Mouse (Mus musculus) neutrophil, adult 5-6 weeks (primary cell): ENCODE data around the gene Aim2. TPM values are rescaled to one million over a fixed set of nuclear protein-coding genes. Genes with fewer than 3 reads are reported as not detected.

Experiments used
- ATAC-seq: fragments of 151-379, 151-347 bp; 2 replicates; pipeline ENCODE4 v1.8.0; 2017; ENCODE audit warnings: mild to moderate bottlenecking, moderate TSS enrichment; ENCODE audit not compliant: insufficient number of reproducible peaks, poor library complexity, low FRiP score, severe bottlenecking; ENCODE audit errors: extremely low read depth
- total RNA-seq: library from RNA; stranded (forward); fragments of 200-1000 nt; gene quantifications from 2 replicates; pipeline ENCODE4 v1.2.3, GENCODE M21; 2017

Gene Aim2
- total RNA-seq, 1 experiment from 2014 or later: 213 TPM

DNA sequence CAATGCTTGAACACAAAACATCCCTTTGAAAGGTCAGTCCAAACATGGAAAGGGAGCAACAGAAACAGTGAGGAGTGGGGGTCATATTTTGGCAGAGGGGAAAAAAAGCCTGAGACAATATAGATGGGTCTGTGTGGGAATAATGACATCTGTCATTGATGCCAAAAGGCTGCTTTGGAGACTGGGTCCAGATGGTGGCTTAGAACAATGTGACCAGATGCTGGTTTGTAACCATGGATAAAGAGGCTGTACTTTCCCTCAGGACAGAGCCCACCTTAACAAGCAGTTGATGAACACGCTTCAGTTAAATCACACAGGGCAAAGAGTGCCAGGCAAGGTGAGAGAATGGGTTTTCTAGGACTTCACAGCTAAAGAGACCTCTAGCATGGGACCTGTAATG, 8.3 kb upstream of the Aim2 start:
- no peak for ATAC-seq

DNA sequence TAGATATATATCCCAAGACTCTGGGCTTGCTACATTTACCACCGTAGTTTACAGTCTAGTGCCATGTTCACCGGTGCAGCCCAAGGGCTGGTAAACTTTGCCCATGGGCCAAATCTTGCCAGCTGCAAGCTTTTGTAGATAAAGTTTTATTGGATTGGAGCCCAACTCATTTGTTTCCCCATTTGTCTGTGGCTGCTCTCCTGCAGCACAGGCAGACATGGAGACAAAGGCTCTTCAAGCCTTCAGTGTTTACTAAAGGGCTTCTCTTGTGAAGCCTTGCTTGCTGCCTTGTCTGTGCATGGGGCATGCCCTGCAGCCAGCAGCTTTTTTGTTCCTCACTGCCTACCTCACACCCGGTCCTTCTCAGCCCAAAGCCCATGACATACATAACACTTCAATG, 6.7 kb upstream of the Aim2 start:
- ATAC-seq: no peak

DNA sequence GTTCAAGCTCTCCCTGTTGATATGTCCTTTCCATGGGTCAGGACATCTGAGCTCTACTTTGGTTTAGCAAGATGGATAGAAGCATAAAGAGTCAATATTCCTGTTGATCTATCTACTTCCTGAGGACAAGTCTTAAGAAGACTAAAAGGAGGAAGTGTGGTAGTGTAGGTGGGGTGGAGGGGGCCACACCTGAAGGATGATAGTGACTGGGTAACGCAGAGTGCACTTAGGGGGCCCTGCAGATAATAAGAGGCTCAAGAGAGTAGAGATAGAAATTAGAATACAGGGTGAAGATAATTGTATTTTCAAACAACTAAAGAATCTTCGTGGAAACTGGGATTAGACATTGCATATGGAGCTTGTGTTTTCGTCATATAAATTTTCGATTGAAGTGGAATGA, 5.6 kb upstream of the Aim2 start:
- no peak for ATAC-seq

DNA sequence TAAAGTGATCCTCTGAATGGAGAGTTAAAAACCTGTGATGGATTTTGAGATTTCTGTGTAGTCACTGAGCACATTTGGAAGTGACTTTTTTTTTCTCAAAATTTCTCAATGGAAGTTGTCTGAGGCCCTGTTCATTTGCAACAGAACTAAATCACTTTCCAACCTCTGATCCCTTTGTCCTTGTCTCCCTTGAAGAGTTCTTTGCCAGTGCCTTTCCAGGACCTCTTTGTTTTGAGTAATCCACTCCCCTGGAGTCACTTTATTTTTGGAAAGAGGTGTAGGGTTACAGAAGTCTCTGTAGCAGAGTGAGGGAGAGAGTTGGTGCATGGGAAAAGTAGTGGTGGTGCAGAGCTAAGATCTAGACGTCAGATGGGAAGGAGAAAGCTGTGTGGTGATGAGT, 2.2 kb upstream of the Aim2 start:
- no peak for ATAC-seq

DNA sequence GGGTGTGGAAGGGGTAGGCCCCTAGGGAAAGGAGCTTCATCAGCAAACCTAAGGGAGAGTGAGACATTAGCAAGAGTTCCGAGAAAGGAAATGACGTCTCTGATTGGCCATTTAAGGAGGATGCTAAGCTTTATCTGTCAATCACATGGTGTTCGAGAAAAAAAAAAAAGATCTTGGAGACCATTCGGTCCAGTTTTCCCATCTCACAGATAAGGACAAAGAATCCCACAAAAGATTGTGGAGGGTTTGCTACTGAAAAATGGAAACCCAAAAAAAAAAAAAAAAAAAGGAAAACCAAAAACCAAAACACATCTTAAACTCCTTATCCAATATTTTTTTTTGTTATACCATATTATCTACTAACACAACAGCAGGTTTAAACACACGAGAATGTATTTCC, 1.5 kb upstream of the Aim2 start:
- ATAC-seq: no peak

DNA sequence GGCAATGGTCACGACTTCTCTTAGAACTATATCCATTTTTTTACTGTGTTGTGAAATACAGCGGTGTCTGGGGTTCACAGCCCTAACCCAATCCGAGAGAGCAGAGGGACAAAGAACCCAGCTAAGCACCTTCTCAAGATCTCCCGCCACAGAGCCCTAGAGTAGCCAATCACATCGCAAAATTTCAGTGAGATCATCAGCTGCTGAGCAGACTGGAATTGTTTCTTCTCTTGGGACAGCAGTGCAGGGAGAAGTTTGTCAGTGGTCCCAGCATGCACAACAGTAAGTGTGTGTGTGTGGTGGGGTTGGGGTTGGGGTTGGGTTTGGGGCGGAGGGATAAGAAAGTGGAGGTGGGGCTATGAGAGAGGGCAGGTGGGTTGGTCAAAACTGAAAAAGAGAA, 733 bp upstream of the Aim2 start:
- peak; percentile 47; the same call in 1 of the 2 replicates for ATAC-seq

DNA sequence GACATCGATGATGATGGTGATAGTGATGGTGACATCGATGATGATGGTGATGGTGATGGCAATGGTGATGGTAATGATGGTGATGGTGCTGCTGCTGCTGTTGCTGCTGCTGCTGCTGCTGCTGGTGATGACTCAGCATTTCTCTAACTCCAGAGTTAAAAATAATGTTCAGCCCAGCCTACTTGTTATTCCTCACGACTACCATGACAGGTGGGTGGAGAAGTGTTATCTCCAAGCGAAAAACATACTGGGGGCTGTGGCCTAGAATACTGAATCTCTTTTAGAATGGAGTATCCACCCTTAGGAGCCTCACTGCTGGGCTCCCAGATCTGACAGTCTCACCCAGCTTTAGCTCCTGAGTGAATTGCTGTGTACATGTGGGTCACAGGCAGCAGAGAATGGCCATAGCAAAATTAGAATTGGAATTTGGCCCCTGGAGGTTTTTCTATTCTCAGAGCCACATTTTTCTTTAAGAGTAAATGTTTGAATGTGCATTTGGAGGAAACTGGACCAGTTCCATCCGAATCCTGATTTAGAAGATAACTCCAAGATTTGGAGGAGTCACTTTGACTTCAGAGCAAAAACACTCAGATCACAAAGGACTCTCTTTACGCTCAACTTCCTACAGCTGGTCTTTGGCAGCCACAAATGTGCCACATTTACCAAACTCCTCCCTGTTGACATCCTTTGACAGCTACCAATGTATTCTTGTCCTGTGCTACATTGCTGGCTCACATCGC, 4.6 kb downstream of the Aim2 start:
- no peak for ATAC-seq

DNA sequence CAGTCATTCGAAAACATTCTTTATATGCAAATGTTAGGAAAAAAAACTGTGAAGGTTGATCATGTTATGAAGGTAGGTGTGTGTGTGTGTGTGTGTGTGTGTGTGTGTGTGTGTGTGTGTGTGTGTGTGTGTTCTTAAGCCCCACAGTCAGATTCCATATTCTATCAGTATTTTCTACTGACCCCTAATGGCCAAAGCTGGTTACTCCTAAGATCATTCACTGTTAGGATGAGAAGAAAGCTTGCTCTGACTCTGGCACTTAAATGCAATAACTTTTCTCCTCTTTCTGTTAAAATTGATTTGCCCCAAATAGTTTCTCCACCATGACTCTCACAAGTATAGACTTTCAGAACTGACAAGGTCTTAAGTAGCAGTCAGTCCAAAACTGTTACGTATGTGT, 6.0 kb downstream of the Aim2 start:
- no peak for ATAC-seq

DNA sequence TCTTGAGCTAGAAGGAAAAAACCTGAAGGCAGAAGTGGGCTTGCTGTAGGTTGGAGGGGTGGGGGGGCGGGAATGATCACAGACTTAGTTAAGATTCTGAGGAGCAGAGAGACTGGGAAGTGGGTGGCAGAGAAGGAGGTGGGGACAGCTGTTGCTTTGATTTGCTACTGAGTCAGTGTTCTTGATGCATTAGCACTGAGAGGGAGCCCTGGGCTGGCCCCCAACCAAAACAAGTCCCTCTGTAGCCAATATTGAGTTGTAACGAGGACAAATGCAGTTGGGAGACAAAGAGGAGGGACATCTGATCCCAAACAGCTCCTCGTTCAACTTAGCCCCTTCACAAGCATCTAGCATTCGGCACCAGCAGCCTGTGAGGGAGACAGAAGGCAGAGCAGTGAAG, 7.1 kb downstream of the Aim2 start:
- no peak for ATAC-seq

DNA sequence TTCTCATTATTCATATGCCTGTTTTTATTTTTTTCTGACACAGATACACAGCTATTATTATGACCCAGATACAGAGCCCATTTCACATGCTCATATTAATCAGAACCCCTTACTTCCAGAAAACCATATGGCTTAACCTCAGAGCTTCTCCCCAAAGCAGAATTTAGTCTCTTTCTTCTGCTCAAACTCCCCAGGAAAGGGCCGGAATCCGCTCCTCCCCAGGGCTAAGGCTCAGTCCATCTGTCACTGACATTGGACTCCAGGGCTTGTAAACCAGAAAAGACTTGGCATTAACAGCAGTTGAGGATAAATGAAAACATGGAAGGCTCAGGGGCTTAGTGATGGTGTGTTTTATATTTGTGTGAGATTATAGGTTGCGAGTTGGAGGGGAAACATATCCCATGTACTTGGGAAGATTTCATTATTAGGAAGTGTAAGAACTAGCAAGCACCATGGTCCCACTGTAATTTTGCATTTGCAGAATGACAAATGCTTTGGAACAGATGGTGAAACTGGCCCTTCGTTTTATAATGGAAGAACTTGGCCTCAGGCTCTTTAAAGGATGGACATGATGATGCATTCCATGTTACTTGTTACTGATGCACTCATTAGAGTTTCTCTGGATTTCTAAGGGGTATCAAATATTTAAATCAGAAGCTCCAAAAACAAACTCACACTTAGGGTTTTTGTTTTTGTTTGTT, 9.1 kb downstream of the Aim2 start:
- no peak for ATAC-seq

DNA sequence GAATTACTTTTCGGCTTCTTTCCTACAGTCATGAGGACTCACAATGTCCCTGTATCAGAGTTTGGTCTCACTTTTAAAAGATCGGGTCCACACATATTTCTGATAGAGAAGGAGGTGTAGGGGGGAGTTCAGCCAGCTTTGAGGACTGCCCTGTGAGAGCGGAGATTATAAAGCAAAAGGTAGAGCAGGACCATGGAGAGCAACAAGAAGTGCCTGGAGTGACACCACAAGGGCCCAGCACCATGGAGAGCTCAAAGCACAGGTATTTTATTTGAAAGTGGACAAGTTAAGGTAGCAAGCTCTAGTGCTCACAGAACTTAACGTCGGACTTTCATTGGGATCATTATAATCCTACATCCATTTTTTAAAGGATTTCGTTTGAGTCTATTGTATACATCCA, 11.0 kb downstream of the Aim2 start:
- ATAC-seq: no peak

DNA sequence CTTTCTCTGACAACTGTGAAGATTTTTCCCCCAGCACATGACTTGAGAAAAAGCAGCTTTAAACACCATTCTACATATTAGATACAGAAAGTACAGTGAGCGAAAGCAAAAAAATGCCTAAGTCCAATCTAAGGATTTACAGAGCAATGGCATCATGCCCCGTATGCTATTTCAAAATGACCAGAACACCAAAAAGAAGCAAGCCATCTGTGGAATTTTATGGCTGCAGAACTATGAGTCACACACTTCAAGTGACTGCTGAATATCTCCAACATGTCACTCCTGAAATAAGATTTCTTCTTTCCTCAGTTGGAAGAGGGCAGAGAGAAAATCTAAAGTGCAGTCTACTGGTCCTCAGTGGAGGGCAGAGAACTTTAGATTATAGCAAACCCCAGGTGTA, 12.8 kb downstream of the Aim2 start:
- no peak for ATAC-seq

DNA sequence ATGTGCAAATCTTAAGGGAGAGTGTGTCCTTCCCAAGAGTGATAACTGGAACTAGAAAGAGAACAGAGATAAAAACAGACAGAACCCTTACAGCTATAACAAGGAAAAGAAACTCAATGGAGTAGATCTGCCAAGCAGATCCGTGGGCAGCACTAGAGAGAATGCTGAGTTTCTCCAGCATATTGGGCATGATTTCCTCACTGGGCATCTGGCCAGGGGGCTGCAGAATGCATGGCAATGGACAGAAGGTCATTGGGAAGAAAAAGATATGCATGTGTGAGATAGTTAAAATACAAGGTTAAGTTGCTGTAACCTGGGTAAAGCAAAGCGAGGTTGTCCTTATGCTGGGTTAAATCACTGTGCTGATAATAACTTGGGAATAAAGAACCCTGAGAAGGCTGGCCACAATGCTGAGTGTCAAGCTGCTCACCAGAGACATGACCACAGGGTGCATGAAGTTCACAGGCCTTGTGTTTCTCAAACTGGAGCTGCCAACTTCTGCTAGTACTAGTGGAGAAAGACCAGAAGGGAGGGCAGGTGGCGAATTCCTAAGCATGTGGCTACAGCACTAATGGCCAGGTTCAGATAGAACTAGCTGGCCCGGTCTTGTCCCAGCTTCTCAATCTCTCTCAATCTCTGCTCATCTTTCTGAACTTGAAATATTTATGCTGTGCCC, 13.6 kb downstream of the Aim2 start:
- no peak for ATAC-seq

DNA sequence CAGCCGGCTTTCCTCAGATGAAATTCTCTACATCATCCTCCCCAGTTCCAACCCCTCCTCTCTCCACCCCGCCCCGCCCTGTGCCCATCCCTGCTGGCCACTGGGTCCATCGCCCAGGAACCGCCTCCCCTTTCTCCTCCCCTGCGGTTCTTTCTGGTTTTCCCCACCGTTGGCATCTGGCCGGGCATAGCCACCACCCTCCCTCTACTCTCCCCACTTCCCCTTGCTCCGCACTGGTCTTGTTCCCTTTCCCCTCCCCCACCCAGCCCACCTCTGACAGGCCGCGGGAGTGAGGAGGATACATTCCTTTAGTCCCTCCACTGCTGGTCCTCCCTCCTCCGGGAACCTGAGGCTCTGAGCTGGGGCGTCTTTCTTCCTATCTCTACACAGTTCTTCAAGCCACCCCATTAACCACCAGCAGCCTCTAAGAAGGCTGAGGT, 15.3 kb downstream of the Aim2 start:
- ATAC-seq: no peak

DNA sequence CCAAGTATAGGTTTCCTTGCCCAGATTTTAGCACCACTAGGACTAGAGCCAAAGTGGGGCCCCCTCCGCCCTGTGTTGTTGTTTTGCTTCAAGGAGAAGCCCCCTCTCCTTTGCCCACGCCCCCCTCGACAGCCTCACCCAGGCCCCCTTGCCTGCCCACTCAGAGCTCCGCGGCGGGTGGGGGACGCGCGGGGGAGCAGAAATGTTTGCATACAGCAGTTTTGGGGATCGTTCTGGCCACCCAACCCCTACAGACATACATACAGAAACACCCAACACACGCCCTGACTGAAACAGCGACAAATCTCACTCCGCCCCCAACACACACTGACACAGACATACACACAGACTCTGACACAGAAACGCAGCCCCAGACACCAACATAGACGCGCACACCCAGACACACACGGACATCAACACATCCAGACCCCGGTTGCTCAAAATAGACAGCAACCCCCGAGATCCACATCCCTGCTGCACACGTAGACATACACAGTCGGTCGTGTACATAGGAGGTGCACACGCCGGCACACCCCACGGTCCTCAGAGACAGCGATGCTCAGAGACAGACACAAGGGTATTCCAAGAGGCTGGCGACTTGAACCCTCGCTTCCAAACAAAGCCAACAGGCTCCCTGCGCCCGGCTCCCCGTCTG, 16.1 kb downstream of the Aim2 start:
- ATAC-seq: no peak

DNA sequence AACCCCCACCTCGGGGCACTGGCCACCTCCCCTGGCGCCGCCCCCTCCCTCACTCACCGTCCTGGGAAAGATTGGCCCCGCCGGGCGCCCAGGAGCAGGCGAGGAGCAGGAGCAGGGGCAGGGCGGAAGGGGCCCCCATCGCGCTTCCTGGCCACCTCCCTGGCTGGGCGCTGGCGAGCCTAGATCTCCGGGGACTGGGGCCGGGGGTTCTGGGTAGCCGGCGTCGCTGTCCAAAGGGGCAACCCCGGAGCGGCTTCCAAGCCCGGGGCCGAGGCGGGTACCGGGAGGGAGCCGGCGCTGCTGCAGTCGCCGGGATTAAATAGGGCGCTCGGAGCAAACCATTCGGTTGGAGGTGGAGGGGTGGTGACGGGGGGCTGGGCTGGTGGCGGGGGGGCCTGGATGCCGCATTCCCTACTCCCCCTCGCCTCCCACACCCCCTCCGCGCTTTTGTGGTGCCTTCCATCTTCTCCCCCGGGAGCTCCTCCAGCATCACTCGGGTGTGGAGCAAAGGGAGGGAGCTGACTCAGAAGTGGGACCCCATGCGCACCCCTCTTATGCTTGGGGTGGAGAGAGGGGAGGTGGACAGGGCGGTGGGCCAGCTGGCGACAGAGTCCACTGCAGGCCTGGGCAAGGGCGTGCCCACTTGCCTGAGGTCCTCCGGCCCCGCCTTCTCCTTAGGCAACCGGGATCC, 16.8 kb downstream of the Aim2 start, which contains the start of gene Cadm3:
Gene Cadm3, minus strand, starts transcription at position 340 of the 691 bp plus-strand sequence.
- ATAC-seq: no peak

DNA sequence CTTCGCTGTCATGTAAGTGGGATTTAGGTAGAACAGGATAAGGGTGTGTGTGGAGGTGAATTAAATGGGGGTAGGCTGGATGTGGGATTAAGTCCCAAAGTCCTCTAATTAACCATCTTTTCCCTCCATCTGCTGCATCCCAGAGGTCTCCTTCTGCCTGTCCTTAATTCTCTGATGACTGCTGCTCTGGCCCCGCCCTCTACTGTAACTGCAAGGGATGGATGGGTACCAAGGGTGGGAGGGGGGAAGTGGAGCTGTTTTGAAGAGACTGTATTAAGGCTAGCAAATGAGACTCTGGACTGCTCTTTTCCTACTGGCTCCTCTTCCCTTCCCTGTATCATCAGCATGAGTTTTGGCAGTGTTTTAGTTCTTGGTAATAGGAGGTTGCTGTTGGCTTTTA, 18.9 kb downstream of the Aim2 start:
- ATAC-seq: no peak

DNA sequence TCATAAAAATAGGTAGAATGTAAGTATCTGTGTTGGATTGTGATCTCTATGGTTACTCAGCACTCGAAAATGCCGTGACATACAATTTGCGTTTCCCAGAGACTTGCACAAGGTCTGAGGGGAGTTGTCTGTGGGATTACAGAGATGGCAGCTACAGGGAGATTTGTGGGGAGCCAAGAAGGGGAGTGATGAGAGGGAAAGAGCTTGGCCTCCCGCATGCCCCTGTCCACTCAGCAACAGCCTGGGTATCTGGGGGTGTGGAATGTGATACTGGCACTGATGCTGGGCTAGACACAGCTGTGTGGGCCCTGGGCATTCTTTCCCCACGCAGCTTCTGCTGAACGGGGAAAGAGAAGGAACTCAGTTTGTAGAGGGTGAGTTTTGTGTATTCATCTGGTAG, 19.8 kb downstream of the Aim2 start:
- ATAC-seq: no peak

DNA sequence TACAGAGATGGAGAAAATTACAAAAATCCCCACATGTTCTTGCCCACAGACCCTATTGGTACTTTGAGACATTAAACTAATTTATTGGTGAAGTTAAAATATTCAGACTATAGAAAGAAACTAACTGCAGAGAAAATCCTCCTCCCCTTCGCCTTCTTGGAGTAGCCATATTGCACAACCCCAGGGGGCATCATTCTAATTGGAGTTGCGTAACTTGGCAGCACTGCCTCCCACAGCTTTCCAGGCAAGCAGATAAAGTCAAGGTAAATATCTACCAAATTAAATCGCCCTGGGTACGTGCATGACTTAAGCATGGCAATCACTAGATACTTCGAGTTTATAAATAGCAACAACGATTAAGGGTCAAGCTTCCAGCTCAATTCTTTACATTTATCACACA, 20.9 kb downstream of the Aim2 start:
- ATAC-seq: no peak
